Mouse (Mus musculus): ENCODE measurements around the gene Efna1. TPM values are rescaled to one million over a fixed set of nuclear protein-coding genes. Genes with fewer than 3 reads are reported as not detected.
A peak's percentile ranks its signal among the peaks of the same experiment; 100 is the strongest.

The Efna1 gene
- polyA plus RNA-seq (2012; rRNA removed), result 51.7 and 52.2 TPM in 2 replicates
- polyA plus RNA-seq (2014; fragmentation: Nextera tagmentation; extraction: Ambion mirVana), result 42.2 and 48.1 TPM in 2 replicates

GRCm38 (mm10) chr3:89280606-89281511 is at the start of gene Efna1:
Gene Efna1 (minus strand): TSS chr3:89281142.
- no peak for TF ChIP-seq POLR2A (IDR thresholded peaks at IDR 0.05; ENCODE audit: borderline replicate concordance, extremely low read depth, insufficient read depth, insufficient read length)
- peak within 1 kb of the TSS; percentile 96 for H3K4me2 ChIP-seq (replicated peaks; ENCODE audit: low read depth, low read length, severe bottlenecking)
- peaks cover 34% of the 10 kb centered on the region for H3K4me1 ChIP-seq (ENCODE audit: control insufficient read depth, insufficient read depth, low read length)
- H3K27me3 ChIP-seq (ENCODE audit: control insufficient read depth, insufficient read depth, low read length), result no peaks in the 10 kb centered on the region
- no peaks in the 10 kb centered on the region for H3K9me3 ChIP-seq (ENCODE audit: control insufficient read depth, low read length)
- H3K4me3 ChIP-seq (replicated peaks; ENCODE audit: low read length), result peak within 1 kb of the TSS; percentile 48
- ATAC-seq (ENCODE audit: low FRiP score, low read depth) (peak; percentile 36; the same call in 1 of the 2 replicates), DNase-seq (ENCODE audit: low spot score) (peak; percentile 49)
- H3K36me3 ChIP-seq (ENCODE audit: control insufficient read depth, insufficient read depth, low read length), result peaks cover 4% of the 10 kb centered on the region
- peak within 1 kb of the TSS; percentile 70 for H3K9ac ChIP-seq (ENCODE audit: low read depth, low read length, severe bottlenecking)
- WGBS, result under 1% methylated on average over 51 of the region's 52 CpGs
- peak within 1 kb of the TSS; percentile 33; the same call in 1 of the 2 replicates for H3K27ac ChIP-seq (replicated peaks; ENCODE audit: low read depth, low read length)

GRCm38 (mm10) chr3:89330346-89330745 is 49.4 kb upstream of the Efna1 start:
- DNase-seq (ENCODE audit: low spot score), result no peak
- no peak for ATAC-seq (ENCODE audit: low FRiP score, low read depth)
- no peak overlapping the region for H3K27ac ChIP-seq (replicated peaks; ENCODE audit: low read depth, low read length)
- H3K4me1 ChIP-seq (ENCODE audit: control insufficient read depth, insufficient read depth, low read length), result peaks cover 9% of the 10 kb centered on the region; the same call in 1 of the 2 replicates
- H3K4me3 ChIP-seq (replicated peaks; ENCODE audit: low read length), result no peak overlapping the region
- H3K9ac ChIP-seq (ENCODE audit: low read depth, low read length, severe bottlenecking), result no peak overlapping the region
- TF ChIP-seq POLR2A (IDR thresholded peaks at IDR 0.05; ENCODE audit: borderline replicate concordance, extremely low read depth, insufficient read depth, insufficient read length), result no peak
- peaks cover 28% of the 10 kb centered on the region for H3K36me3 ChIP-seq (ENCODE audit: control insufficient read depth, insufficient read depth, low read length)
- no peaks in the 10 kb centered on the region for H3K27me3 ChIP-seq (ENCODE audit: control insufficient read depth, insufficient read depth, low read length)
- H3K9me3 ChIP-seq (ENCODE audit: control insufficient read depth, low read length), result no peaks in the 10 kb centered on the region
- WGBS, result 35% methylated on average over 3 of the region's 3 CpGs
- H3K4me2 ChIP-seq (replicated peaks; ENCODE audit: low read depth, low read length, severe bottlenecking), result no peak overlapping the region

DNA sequence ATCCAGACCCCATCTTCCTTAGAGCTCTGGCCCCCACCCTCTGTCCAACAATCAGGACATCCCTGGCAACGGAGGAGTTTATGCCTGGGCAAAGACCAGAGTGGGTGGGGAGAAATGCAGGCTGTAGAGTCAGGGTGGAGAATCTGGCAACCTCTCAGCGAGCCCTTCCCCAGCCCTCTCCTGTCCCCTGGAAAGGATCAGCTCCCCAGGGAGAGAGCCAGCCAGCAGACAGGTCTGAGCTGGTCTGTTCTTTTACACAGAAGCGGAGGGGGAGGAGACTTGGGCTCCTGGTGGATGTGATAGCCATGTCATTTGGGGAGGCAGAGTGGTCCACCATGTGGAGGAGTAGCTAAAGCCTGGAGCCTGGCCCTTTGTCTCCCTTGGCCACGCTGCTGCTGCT is 47.7 kb upstream of the Efna1 start:
- Histone ChIP-seq H3K27ac (replicated peaks; ENCODE audit: low read depth, low read length) (no peak overlapping the region), H3K4me1 (ENCODE audit: control insufficient read depth, insufficient read depth, low read length) (peaks cover 9% of the 10 kb centered on the region; the same call in 1 of the 2 replicates), H3K9ac (ENCODE audit: low read depth, low read length, severe bottlenecking) (no peak overlapping the region), H3K4me2 (replicated peaks; ENCODE audit: low read depth, low read length, severe bottlenecking) (no peak overlapping the region), H3K9me3 (ENCODE audit: control insufficient read depth, low read length) (no peaks in the 10 kb centered on the region), H3K27me3 (ENCODE audit: control insufficient read depth, insufficient read depth, low read length) (no peaks in the 10 kb centered on the region), H3K4me3 (replicated peaks; ENCODE audit: low read length) (no peak overlapping the region), H3K36me3 (ENCODE audit: control insufficient read depth, insufficient read depth, low read length) (peaks cover 12% of the 10 kb centered on the region)
- ATAC-seq (ENCODE audit: low FRiP score, low read depth) (no peak), DNase-seq (ENCODE audit: low spot score) (peak; percentile 12)
- 21% methylated on average over 4 of the region's 4 CpGs for WGBS
- no peak for TF ChIP-seq POLR2A (IDR thresholded peaks at IDR 0.05; ENCODE audit: borderline replicate concordance, extremely low read depth, insufficient read depth, insufficient read length)

DNA sequence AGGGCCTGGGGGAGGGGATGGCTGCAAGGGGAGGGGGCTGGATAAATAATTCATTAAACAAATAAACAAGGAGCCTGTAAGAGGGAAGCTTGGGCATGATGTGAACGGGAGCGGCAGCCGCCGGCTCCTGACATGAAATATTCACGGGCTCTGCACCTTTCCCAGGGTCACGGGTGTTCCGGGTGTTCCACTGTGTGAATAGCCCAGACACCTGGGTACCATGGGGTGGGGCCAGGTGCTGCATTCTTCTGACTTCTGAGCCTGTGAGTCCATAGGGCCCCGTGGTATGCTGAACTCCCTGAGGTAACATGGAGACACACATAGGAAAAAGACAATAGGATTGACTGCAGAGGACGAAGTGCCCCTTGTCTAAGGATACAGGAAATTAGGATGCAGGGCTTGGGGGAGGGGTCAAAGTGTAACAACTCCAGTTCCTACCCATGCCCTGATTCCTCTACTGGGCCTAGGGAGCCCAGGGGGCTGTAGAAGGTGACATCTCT is 46.5 kb upstream of the Efna1 start:
- Histone ChIP-seq H3K4me1 (ENCODE audit: control insufficient read depth, insufficient read depth, low read length) (peaks cover 5% of the 10 kb centered on the region), H3K36me3 (ENCODE audit: control insufficient read depth, insufficient read depth, low read length) (peaks cover under 1% of the 10 kb centered on the region; the same call in 1 of the 2 replicates), H3K27ac (replicated peaks; ENCODE audit: low read depth, low read length) (no peak overlapping the region), H3K9ac (ENCODE audit: low read depth, low read length, severe bottlenecking) (no peak overlapping the region), H3K9me3 (ENCODE audit: control insufficient read depth, low read length) (no peaks in the 10 kb centered on the region), H3K27me3 (ENCODE audit: control insufficient read depth, insufficient read depth, low read length) (no peaks in the 10 kb centered on the region), H3K4me2 (replicated peaks; ENCODE audit: low read depth, low read length, severe bottlenecking) (no peak overlapping the region), H3K4me3 (replicated peaks; ENCODE audit: low read length) (no peak overlapping the region)
- TF ChIP-seq POLR2A (IDR thresholded peaks at IDR 0.05; ENCODE audit: borderline replicate concordance, extremely low read depth, insufficient read depth, insufficient read length), result no peak
- no peak for ATAC-seq (ENCODE audit: low FRiP score, low read depth)
- 25% methylated on average over 9 of the region's 9 CpGs for WGBS
- no peak for DNase-seq (ENCODE audit: low spot score)

- peaks cover 14% of the 10 kb centered on the region for H3K4me1 ChIP-seq (ENCODE audit: control insufficient read depth, insufficient read depth, low read length)
- H3K4me2 ChIP-seq (replicated peaks; ENCODE audit: low read depth, low read length, severe bottlenecking), result no peak overlapping the region
- no peaks in the 10 kb centered on the region for H3K36me3 ChIP-seq (ENCODE audit: control insufficient read depth, insufficient read depth, low read length)
- no peaks in the 10 kb centered on the region for H3K27me3 ChIP-seq (ENCODE audit: control insufficient read depth, insufficient read depth, low read length)
- no peak overlapping the region for H3K9ac ChIP-seq (ENCODE audit: low read depth, low read length, severe bottlenecking)
- 96% methylated on average over 8 of the region's 8 CpGs for WGBS
- no peak overlapping the region for H3K4me3 ChIP-seq (replicated peaks; ENCODE audit: low read length)
- no peaks in the 10 kb centered on the region for H3K9me3 ChIP-seq (ENCODE audit: control insufficient read depth, low read length)
- DNase-seq (ENCODE audit: low spot score), result no peak
- ATAC-seq (ENCODE audit: low FRiP score, low read depth), result no peak
- H3K27ac ChIP-seq (replicated peaks; ENCODE audit: low read depth, low read length), result no peak overlapping the region
- no peak for TF ChIP-seq POLR2A (IDR thresholded peaks at IDR 0.05; ENCODE audit: borderline replicate concordance, extremely low read depth, insufficient read depth, insufficient read length)
Measured at GRCm38 (mm10) chr3:89325882-89326281, 44.9 kb upstream of the Efna1 start.
